Mouse (Mus musculus) heart, embryonic 11.5 days (tissue): ENCODE measurements around the gene Nrp2. TPM values are rescaled to one million over a fixed set of nuclear protein-coding genes. Genes with fewer than 3 reads are reported as not detected.

Experiments
- ATAC-seq: fragments of 200-750 bp; cut with Nextera tagmentation; replicated peaks from 2 replicates; pipeline ENCODE4 v1.8.0; 2017; ENCODE audit warnings: moderate library complexity; ENCODE audit not compliant: insufficient number of reproducible peaks, low FRiP score, low TSS enrichment
- H3K27ac ChIP-seq: fragments of 300-500 bp; sonication (generic); 2 replicates; pipeline ENCODE4 v1.5.1; 2014; ENCODE audit warnings: mild to moderate bottlenecking, low read depth, low read length
- H3K27me3 ChIP-seq: fragments of 300-500 bp; sonication (generic); 2 replicates; pipeline ENCODE4 v1.6.1; 2014; ENCODE audit warnings: mild to moderate bottlenecking, low read length, mixed read lengths; ENCODE audit not compliant: control insufficient read depth, insufficient read depth
- H3K36me3 ChIP-seq: fragments of 300-500 bp; sonication (generic); 2 replicates; pipeline ENCODE4 v1.6.1; 2014; ENCODE audit warnings: mild to moderate bottlenecking, low read length, moderate library complexity, mixed read lengths; ENCODE audit not compliant: control insufficient read depth, insufficient read depth
- H3K4me1 ChIP-seq: fragments of 300-500 bp; sonication (generic); 2 replicates; pipeline ENCODE4 v1.6.1; 2014; ENCODE audit warnings: low read length; ENCODE audit not compliant: control insufficient read depth, insufficient read depth
- H3K4me2 ChIP-seq: fragments of 300-500 bp; sonication (generic); 2 replicates; pipeline ENCODE4 v1.6.1; 2014; ENCODE audit warnings: mild to moderate bottlenecking, moderate library complexity
- H3K4me3 ChIP-seq: fragments of 300-500 bp; sonication (generic); 2 replicates; pipeline ENCODE4 v1.5.1; 2014; ENCODE audit warnings: low read depth, low read length
- H3K9ac ChIP-seq: fragments of 300-500 bp; sonication (generic); 2 replicates; pipeline ENCODE4 v1.6.1; 2014; ENCODE audit warnings: mild to moderate bottlenecking, low read depth, low read length, moderate library complexity
- H3K9me3 ChIP-seq: fragments of 300-500 bp; sonication (generic); replicated peaks from 2 replicates; pipeline ENCODE4 v1.6.1; 2016; ENCODE audit warnings: low read length; ENCODE audit not compliant: control insufficient read depth
- WGBS: fragments of 180-500 bp; shearing (Covaris S2); extraction: QIAGEN DNeasy Blood & Tissue Kit; methylation state at CpG from one replicate; pipeline ENCODE4 v1.1.7; 2014; ENCODE audit not compliant: insufficient replicate concordance; 5-methylcytosine and 5-hydroxymethylcytosine counted together
- polyA plus RNA-seq: library from polyadenylated mRNA; unstranded; fragments of >200 nt; fragmentation: Nextera tagmentation; extraction: Ambion mirVana; gene quantifications from 2 replicates; pipeline ENCODE4 v1.2.1, GENCODE M21; 2014

Nrp2 gene
- polyA plus RNA-seq, 1 experiment from 2014 or later, result 5.5 TPM

DNA sequence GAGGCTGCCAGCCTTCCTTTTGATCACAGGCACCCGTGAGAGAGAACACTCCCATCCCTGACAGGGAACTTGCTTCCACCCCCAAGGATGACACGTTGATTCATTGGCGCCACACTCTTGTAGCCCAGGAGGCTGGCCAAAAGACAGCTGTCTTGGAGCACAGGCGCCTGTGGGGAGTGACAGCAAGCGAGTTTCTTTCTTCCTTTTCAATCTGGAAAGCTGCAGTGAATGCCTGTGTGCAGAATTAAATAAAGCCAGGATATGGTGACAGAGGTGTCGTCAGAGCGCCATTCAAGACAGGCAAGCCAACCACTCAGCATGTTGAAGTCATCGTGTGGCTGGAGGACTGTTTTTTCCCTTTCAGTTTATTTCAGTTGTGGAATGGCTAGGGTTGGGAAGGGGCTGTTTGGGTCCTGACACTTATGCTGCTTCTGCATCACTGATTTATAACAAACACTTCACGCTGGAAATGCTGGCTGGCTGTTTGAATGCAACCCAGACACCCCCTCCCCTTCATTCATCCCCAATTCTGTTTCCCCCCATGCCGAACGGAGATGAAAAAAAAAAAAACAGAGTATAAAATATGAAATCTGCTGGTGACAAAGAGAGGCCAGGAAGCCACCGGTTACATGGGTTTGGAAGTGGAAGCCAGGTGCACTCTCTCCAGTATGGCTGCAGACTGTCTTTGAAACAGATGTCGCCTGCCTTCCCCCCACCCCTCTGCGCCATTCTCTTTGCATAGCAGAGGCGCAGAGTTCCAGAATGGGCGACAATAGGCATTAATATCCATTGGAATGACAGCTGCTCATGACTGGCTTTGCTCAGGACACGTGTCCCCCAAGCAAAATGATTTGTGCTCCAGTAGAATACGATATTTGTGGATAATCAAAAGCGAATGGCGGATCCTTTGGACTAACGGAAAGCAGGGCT, 20.4 kb upstream of the Nrp2 start:
- H3K4me1 ChIP-seq, result no peaks in the 10 kb centered on the region
- no peak overlapping the region for H3K4me3 ChIP-seq
- no peak overlapping the region for H3K27ac ChIP-seq
- no peak for ATAC-seq
- H3K27me3 ChIP-seq, result no peaks in the 10 kb centered on the region
- 0 out of 2 replicates have a peak, but pooled peaks cover under 1% of the 10 kb centered on the region for H3K9me3 ChIP-seq
- no peaks in the 10 kb centered on the region for H3K36me3 ChIP-seq
- WGBS, result 64% methylated on average over 21 of the region's 21 CpGs
- no peak overlapping the region for H3K9ac ChIP-seq
- H3K4me2 ChIP-seq, result no peak overlapping the region

- ATAC-seq, result no peak
- 82% methylated on average over 2 of the region's 2 CpGs for WGBS
- Histone ChIP-seq H3K27me3 (no peaks in the 10 kb centered on the region), H3K4me3 (no peak overlapping the region), H3K9me3 (no peaks in the 10 kb centered on the region), H3K36me3 (no peaks in the 10 kb centered on the region), H3K27ac (no peak overlapping the region), H3K4me1 (no peaks in the 10 kb centered on the region), H3K9ac (no peak overlapping the region), H3K4me2 (no peak overlapping the region)
Measured at GRCm38 (mm10) chr1:62683498-62683897, 19.6 kb upstream of the Nrp2 start.

DNA sequence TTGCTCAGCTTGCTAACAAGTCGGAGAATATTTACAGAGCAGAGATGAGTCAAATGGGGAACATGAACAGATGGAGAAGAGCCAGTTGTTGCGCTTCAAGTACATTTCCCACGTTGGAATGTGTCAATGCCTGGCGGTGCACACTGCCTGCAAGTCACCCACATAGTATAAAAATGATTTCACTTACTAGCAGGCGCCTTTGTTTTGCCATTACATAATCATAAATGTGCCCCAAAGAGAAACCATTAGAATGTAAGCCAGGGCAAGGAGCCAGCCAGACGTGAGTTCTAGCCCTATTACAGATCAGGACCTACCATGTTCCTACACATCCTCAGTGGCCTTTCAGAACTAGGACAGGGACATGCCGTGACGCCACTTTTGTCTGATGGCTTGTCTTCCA, 15.6 kb upstream of the Nrp2 start:
- Histone ChIP-seq H3K9ac (no peak overlapping the region), H3K4me1 (no peaks in the 10 kb centered on the region), H3K27ac (no peak overlapping the region), H3K4me3 (no peak overlapping the region), H3K36me3 (no peaks in the 10 kb centered on the region), H3K4me2 (no peak overlapping the region), H3K27me3 (no peaks in the 10 kb centered on the region), H3K9me3 (no peaks in the 10 kb centered on the region)
- 70% methylated on average over 8 of the region's 8 CpGs for WGBS
- ATAC-seq, result no peak

- Histone ChIP-seq H3K9me3 (no peaks in the 10 kb centered on the region), H3K27me3 (no peaks in the 10 kb centered on the region), H3K4me3 (no peak overlapping the region), H3K9ac (no peak overlapping the region), H3K27ac (no peak overlapping the region), H3K4me1 (no peaks in the 10 kb centered on the region), H3K36me3 (no peaks in the 10 kb centered on the region), H3K4me2 (no peak overlapping the region)
- ATAC-seq, result no peak
- 77% methylated on average over 6 of the region's 6 CpGs for WGBS
Measured at GRCm38 (mm10) chr1:62691175-62691574, 11.9 kb upstream of the Nrp2 start.

GRCm38 (mm10) chr1:62696312-62696982, 6.6 kb upstream of the Nrp2 start:
- WGBS, result 49% methylated on average over 6 of the region's 6 CpGs
- H3K4me3 ChIP-seq, result no peak overlapping the region

DNA sequence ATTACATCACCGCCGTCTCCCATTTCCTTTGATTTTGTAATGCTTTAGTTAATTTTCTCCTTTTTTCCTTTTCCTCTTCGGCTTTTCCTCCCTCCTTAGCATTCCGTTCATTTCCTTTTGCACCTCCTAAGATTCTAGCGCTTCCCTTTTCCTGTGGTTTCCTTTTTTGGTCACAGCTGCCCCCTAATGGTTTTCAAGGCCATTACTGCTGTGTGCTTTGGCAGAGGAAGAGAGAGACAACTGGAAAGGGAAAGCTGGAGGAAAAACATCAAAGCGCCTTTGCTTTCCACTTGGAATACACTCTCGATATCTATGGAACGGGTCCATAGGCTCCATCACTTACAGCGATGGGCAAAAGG, 6.1 kb upstream of the Nrp2 start:
- no peak overlapping the region for H3K27ac ChIP-seq
- no peak overlapping the region for H3K9ac ChIP-seq
- peak overlapping the region; percentile 6 for H3K4me2 ChIP-seq
- H3K27me3 ChIP-seq, result no peaks in the 10 kb centered on the region
- WGBS, result 16% methylated on average over 9 of the region's 9 CpGs
- H3K4me1 ChIP-seq, result peaks cover 3% of the 10 kb centered on the region; the same call in 1 of the 2 replicates
- no peaks in the 10 kb centered on the region for H3K36me3 ChIP-seq
- no peak for ATAC-seq
- no peaks in the 10 kb centered on the region for H3K9me3 ChIP-seq
- no peak overlapping the region for H3K4me3 ChIP-seq

More at GRCm38 (mm10) chr1:62696312-62696982, 6.6 kb upstream of the Nrp2 start:
- H3K9ac ChIP-seq, result no peak overlapping the region
- peak overlapping the region; percentile 6 for H3K4me2 ChIP-seq
- no peaks in the 10 kb centered on the region for H3K27me3 ChIP-seq
- H3K36me3 ChIP-seq, result no peaks in the 10 kb centered on the region
- H3K4me1 ChIP-seq, result peaks cover 3% of the 10 kb centered on the region; the same call in 1 of the 2 replicates
- no peak for ATAC-seq
- no peak overlapping the region for H3K27ac ChIP-seq
- no peaks in the 10 kb centered on the region for H3K9me3 ChIP-seq

DNA sequence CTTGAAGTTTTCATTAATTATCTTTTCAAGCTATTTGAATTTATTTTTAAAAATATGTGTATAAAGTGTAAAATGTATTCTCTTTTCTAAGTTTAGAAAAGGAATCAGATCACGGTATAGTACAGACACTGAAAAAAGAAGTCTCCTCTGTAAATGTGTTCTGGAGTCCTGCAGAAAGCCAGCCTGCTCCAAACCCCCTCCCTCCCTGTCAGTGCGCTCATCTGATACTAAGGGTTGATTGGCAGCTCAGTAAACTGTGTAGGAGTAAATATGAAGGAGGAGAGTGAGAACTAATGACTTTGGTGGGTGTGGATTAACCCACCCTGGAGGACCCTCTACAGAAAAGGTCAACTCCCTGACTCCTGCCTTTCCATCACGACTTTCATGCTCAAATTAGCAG, 5.7 kb upstream of the Nrp2 start:
- H3K4me1 ChIP-seq, result peaks cover 3% of the 10 kb centered on the region; the same call in 1 of the 2 replicates
- H3K36me3 ChIP-seq, result no peaks in the 10 kb centered on the region
- no peak overlapping the region; the same call in 1 of the 2 replicates for H3K4me2 ChIP-seq
- WGBS, result 50% methylated on average over 3 of the region's 3 CpGs
- H3K9me3 ChIP-seq, result no peaks in the 10 kb centered on the region
- no peaks in the 10 kb centered on the region for H3K27me3 ChIP-seq
- H3K4me3 ChIP-seq, result no peak overlapping the region
- H3K9ac ChIP-seq, result no peak overlapping the region
- no peak overlapping the region for H3K27ac ChIP-seq
- no peak for ATAC-seq

- ATAC-seq, result no peak
- H3K4me2 ChIP-seq, result no peak overlapping the region
- H3K27me3 ChIP-seq, result peaks cover 4% of the 10 kb centered on the region
- 80% methylated on average over 4 of the region's 4 CpGs for WGBS
- H3K9ac ChIP-seq, result no peak overlapping the region
- peaks cover 3% of the 10 kb centered on the region; the same call in 1 of the 2 replicates for H3K4me1 ChIP-seq
- H3K27ac ChIP-seq, result no peak overlapping the region
- H3K9me3 ChIP-seq, result no peaks in the 10 kb centered on the region
- no peaks in the 10 kb centered on the region for H3K36me3 ChIP-seq
- H3K4me3 ChIP-seq, result no peak overlapping the region
Measured at GRCm38 (mm10) chr1:62699801-62700200, 3.3 kb upstream of the Nrp2 start.
